Mouse (Mus musculus): ENCODE results near the gene Nodal. TPM values are rescaled to one million over a fixed set of nuclear protein-coding genes. Genes with fewer than 3 reads are reported as not detected.

Gene Nodal
- polyA plus RNA-seq, 1 experiment from 2014 or later = 0.30 TPM

GRCm38 (mm10) chr10:61419146-61419545 lies 1.4 kb downstream of the Nodal start:
- no peak overlapping the region for H3K4me3 ChIP-seq
- no peak overlapping the region for H3K9ac ChIP-seq
- 8% methylated on average over 23 of the region's 24 CpGs for WGBS
- ATAC-seq (ENCODE audit: low FRiP score, low read depth) = no peak
- H3K36me3 ChIP-seq = no peaks in the 10 kb centered on the region
- no peak overlapping the region for H3K27ac ChIP-seq (replicated peaks)
- peaks cover 18% of the 10 kb centered on the region for H3K4me1 ChIP-seq (replicated peaks)
- H3K9me3 ChIP-seq = no peaks in the 10 kb centered on the region
- 0 out of 2 replicates have a peak overlapping the region, but pooled peaks have one; percentile 77 for H3K4me2 ChIP-seq
- H3K27me3 ChIP-seq = peaks cover 54% of the 10 kb centered on the region

GRCm38 (mm10) chr10:61420011-61420410 lies 2.2 kb downstream of the Nodal start:
- 82% methylated on average over 4 of the region's 4 CpGs for WGBS
- Histone ChIP-seq H3K9me3 (no peaks in the 10 kb centered on the region), H3K27me3 (peaks cover 54% of the 10 kb centered on the region), H3K4me3 (no peak overlapping the region), H3K27ac (replicated peaks) (no peak overlapping the region), H3K4me1 (replicated peaks) (peaks cover 26% of the 10 kb centered on the region), H3K9ac (no peak overlapping the region), H3K4me2 (no peak overlapping the region), H3K36me3 (no peaks in the 10 kb centered on the region)
- no peak for ATAC-seq (ENCODE audit: low FRiP score, low read depth)

- no peak overlapping the region for H3K4me2 ChIP-seq
- no peak overlapping the region for H3K27ac ChIP-seq (replicated peaks)
- no peak for ATAC-seq (ENCODE audit: low FRiP score, low read depth)
- no peaks in the 10 kb centered on the region for H3K36me3 ChIP-seq
- no peaks in the 10 kb centered on the region for H3K9me3 ChIP-seq
- no peak overlapping the region for H3K9ac ChIP-seq
- peaks cover 28% of the 10 kb centered on the region for H3K4me1 ChIP-seq (replicated peaks)
- H3K4me3 ChIP-seq = no peak overlapping the region
- 85% methylated on average over 12 of the region's 12 CpGs for WGBS
- H3K27me3 ChIP-seq = peaks cover 33% of the 10 kb centered on the region
Measured at GRCm38 (mm10) chr10:61422861-61423260, 5.1 kb downstream of the Nodal start.

GRCm38 (mm10) chr10:61423289-61423688 lies 5.5 kb downstream of the Nodal start:
- Histone ChIP-seq H3K27ac (replicated peaks) (no peak overlapping the region), H3K9ac (no peak overlapping the region), H3K4me2 (no peak overlapping the region), H3K27me3 (peaks cover 29% of the 10 kb centered on the region), H3K4me3 (no peak overlapping the region), H3K36me3 (no peaks in the 10 kb centered on the region), H3K9me3 (no peaks in the 10 kb centered on the region), H3K4me1 (replicated peaks) (peaks cover 25% of the 10 kb centered on the region)
- no peak for ATAC-seq (ENCODE audit: low FRiP score, low read depth)
- 56% methylated on average over 10 of the region's 10 CpGs for WGBS

- Histone ChIP-seq H3K4me3 (no peak overlapping the region), H3K9ac (no peak overlapping the region), H3K36me3 (no peaks in the 10 kb centered on the region), H3K27ac (replicated peaks) (peak overlapping the region; percentile 47; the same call in 1 of the 2 replicates), H3K27me3 (peaks cover 17% of the 10 kb centered on the region), H3K4me1 (replicated peaks) (peaks cover 22% of the 10 kb centered on the region), H3K9me3 (no peaks in the 10 kb centered on the region), H3K4me2 (peak overlapping the region; percentile 21; the same call in 1 of the 2 replicates)
- peak; percentile 70 for ATAC-seq (ENCODE audit: low FRiP score, low read depth)
- 22% methylated on average over 7 of the region's 7 CpGs for WGBS
Measured at GRCm38 (mm10) chr10:61424500-61424899, 6.7 kb downstream of the Nodal start.

- WGBS = 69% methylated on average over 2 of the region's 2 CpGs
Measured at GRCm38 (mm10) chr10:61425047-61425446, 7.3 kb downstream of the Nodal start.

GRCm38 (mm10) chr10:61426251-61426757 lies 8.5 kb downstream of the Nodal start:
- no peaks in the 10 kb centered on the region for H3K9me3 ChIP-seq
- no peak overlapping the region for H3K27ac ChIP-seq (replicated peaks)
- no peak overlapping the region for H3K9ac ChIP-seq
- no peak for ATAC-seq (ENCODE audit: low FRiP score, low read depth)
- peaks cover 22% of the 10 kb centered on the region for H3K4me1 ChIP-seq (replicated peaks)
- H3K27me3 ChIP-seq = no peaks in the 10 kb centered on the region
- 60% methylated on average over 2 of the region's 2 CpGs for WGBS
- no peak overlapping the region for H3K4me3 ChIP-seq
- H3K4me2 ChIP-seq = no peak overlapping the region
- peaks cover 15% of the 10 kb centered on the region for H3K36me3 ChIP-seq

More at GRCm38 (mm10) chr10:61425047-61425446, 7.3 kb downstream of the Nodal start:
- 0 out of 2 replicates have a peak overlapping the region, but pooled peaks have one; percentile 15 for H3K27ac ChIP-seq (replicated peaks)
- H3K4me1 ChIP-seq (replicated peaks) = peaks cover 22% of the 10 kb centered on the region
- no peak overlapping the region for H3K4me2 ChIP-seq
- ATAC-seq (ENCODE audit: low FRiP score, low read depth) = no peak
- peaks cover 11% of the 10 kb centered on the region for H3K27me3 ChIP-seq
- H3K9ac ChIP-seq = no peak overlapping the region
- H3K4me3 ChIP-seq = no peak overlapping the region
- H3K9me3 ChIP-seq = no peaks in the 10 kb centered on the region
- 0 out of 2 replicates have a peak, but pooled peaks cover 4% of the 10 kb centered on the region for H3K36me3 ChIP-seq

- Histone ChIP-seq H3K4me2 (no peak overlapping the region), H3K9me3 (no peaks in the 10 kb centered on the region), H3K4me1 (replicated peaks) (peaks cover 22% of the 10 kb centered on the region), H3K36me3 (peaks cover 25% of the 10 kb centered on the region), H3K27ac (replicated peaks) (no peak overlapping the region), H3K27me3 (no peaks in the 10 kb centered on the region), H3K4me3 (no peak overlapping the region), H3K9ac (no peak overlapping the region)
- no peak for ATAC-seq (ENCODE audit: low FRiP score, low read depth)
- WGBS = 82% methylated on average over 6 of the region's 6 CpGs
Measured at GRCm38 (mm10) chr10:61427951-61428350, 10.2 kb downstream of the Nodal start.

- H3K27ac ChIP-seq (replicated peaks) = no peak overlapping the region
- no peaks in the 10 kb centered on the region for H3K27me3 ChIP-seq
- H3K4me1 ChIP-seq (replicated peaks) = peaks cover 22% of the 10 kb centered on the region
- no peak overlapping the region for H3K4me3 ChIP-seq
- 42% methylated on average over 4 of the region's 4 CpGs for WGBS
- H3K36me3 ChIP-seq = peaks cover 30% of the 10 kb centered on the region
- no peak for ATAC-seq (ENCODE audit: low FRiP score, low read depth)
- H3K4me2 ChIP-seq = no peak overlapping the region
- no peak overlapping the region for H3K9ac ChIP-seq
- no peaks in the 10 kb centered on the region for H3K9me3 ChIP-seq
Measured at GRCm38 (mm10) chr10:61428416-61428815, 10.6 kb downstream of the Nodal start.

- Histone ChIP-seq H3K4me1 (replicated peaks) (peaks cover 19% of the 10 kb centered on the region), H3K9ac (no peak overlapping the region), H3K27ac (replicated peaks) (no peak overlapping the region), H3K9me3 (no peaks in the 10 kb centered on the region), H3K27me3 (no peaks in the 10 kb centered on the region), H3K4me2 (no peak overlapping the region), H3K36me3 (peaks cover 36% of the 10 kb centered on the region), H3K4me3 (no peak overlapping the region)
- ATAC-seq (ENCODE audit: low FRiP score, low read depth) = no peak
- WGBS = 86% methylated on average over 5 of the region's 5 CpGs
Measured at GRCm38 (mm10) chr10:61429043-61429442, 11.3 kb downstream of the Nodal start.

GRCm38 (mm10) chr10:61431375-61431774 lies 13.6 kb downstream of the Nodal start:
- Histone ChIP-seq H3K27ac (replicated peaks) (no peak overlapping the region), H3K36me3 (peaks cover 44% of the 10 kb centered on the region), H3K4me1 (replicated peaks) (0 out of 2 replicates have a peak, but pooled peaks cover 8% of the 10 kb centered on the region), H3K27me3 (no peaks in the 10 kb centered on the region), H3K4me3 (no peak overlapping the region), H3K9me3 (no peaks in the 10 kb centered on the region), H3K4me2 (no peak overlapping the region), H3K9ac (no peak overlapping the region)
- no peak for ATAC-seq (ENCODE audit: low FRiP score, low read depth)
- WGBS = 92% methylated on average over 9 of the region's 9 CpGs

GRCm38 (mm10) chr10:61440202-61440800 lies 22.5 kb downstream of the Nodal start:
- 92% methylated on average over 7 of the region's 7 CpGs for WGBS
- Histone ChIP-seq H3K27ac (replicated peaks) (no peak overlapping the region), H3K4me2 (no peak overlapping the region), H3K4me1 (replicated peaks) (peaks cover 24% of the 10 kb centered on the region), H3K9me3 (no peaks in the 10 kb centered on the region), H3K27me3 (no peaks in the 10 kb centered on the region), H3K36me3 (no peaks in the 10 kb centered on the region), H3K4me3 (no peak overlapping the region), H3K9ac (no peak overlapping the region)
- ATAC-seq (ENCODE audit: low FRiP score, low read depth) = no peak
